Mouse (Mus musculus): Measurements from ENCODE around the gene 2010003K11Rik. TPM values are rescaled to one million over a fixed set of nuclear protein-coding genes. Genes with fewer than 3 reads are reported as not detected.

The 2010003K11Rik gene
- total and polyA plus RNA-seq, 3 experiments, result 0.70 TPM; not detected in 2

DNA sequence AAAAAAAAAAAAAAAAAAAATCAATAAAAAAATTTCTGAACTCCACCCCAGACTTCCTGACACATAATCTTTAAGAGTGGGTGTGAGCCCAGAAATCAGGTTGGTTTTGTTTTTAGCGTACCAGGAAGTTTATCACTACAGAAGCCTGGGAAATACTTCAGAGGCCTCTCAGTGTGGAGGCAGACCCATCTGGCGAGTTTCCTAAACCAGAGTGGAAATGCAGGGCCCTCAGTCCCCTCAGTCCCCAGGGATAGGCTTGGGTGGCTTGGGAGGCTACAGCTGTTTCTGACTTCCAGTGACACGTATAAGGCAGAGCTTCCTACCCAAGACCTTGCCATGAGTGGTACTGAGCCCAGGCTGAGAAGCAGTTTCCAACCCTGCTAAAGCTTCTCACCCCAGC, 9.4 kb upstream of the 2010003K11Rik start:
- 35% methylated on average over 3 of the region's 3 CpGs for WGBS
- H3K9ac ChIP-seq (ENCODE audit: low read depth, low read length), result no peak overlapping the region
- no peak overlapping the region for H3K4me3 ChIP-seq
- intact Hi-C loops (cut with DNase I), result no loop called here
- no peaks in the 10 kb centered on the region for H3K36me3 ChIP-seq (ENCODE audit: control insufficient read depth, insufficient read depth, low read length)
- no peak for DNase-seq
- H3K27me3 ChIP-seq (ENCODE audit: control insufficient read depth, insufficient read depth, low read length), result no peaks in the 10 kb centered on the region
- H3K27ac ChIP-seq, result no peak overlapping the region
- 0 out of 2 replicates have a peak, but pooled peaks cover 2% of the 10 kb centered on the region for H3K4me1 ChIP-seq (ENCODE audit: control insufficient read depth, insufficient read depth, low read length)
- no peaks in the 10 kb centered on the region for H3K79me2 ChIP-seq (replicated peaks; ENCODE audit: control insufficient read depth, insufficient read depth, low read length)
- TF ChIP-seq POLR2A (IDR thresholded peaks at IDR 0.05; ENCODE audit: insufficient read depth, low read depth, low read length) (no peak), CTCF (IDR thresholded peaks at IDR 0.05) (no peak)

DNA sequence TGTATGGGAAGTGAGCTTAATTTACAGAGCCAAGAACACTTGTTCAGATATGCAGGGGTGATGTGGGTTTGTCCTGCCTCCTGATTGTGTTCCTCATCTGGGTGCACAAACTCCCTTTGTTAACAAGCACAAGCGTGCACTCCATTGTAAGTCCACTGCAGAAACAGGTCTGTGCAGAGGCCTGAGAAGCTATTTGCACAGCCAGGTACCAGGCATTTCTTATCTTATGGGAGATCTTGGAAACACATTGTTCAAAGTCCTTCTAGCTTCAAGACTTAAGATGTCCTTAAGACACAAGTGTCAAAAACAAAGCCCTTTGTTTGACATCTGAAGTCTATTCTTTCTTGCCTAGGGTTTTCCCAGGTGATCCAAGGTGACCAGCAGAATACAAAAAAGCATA, 6.4 kb upstream of the 2010003K11Rik start:
- H3K27ac ChIP-seq, result no peak overlapping the region
- 84% methylated on average over 1 of the region's 1 CpGs for WGBS
- H3K4me3 ChIP-seq, result no peak overlapping the region
- intact Hi-C loops (cut with DNase I), result no loop called here
- H3K79me2 ChIP-seq (replicated peaks; ENCODE audit: control insufficient read depth, insufficient read depth, low read length), result no peaks in the 10 kb centered on the region
- no peaks in the 10 kb centered on the region for H3K27me3 ChIP-seq (ENCODE audit: control insufficient read depth, insufficient read depth, low read length)
- no peaks in the 10 kb centered on the region for H3K36me3 ChIP-seq (ENCODE audit: control insufficient read depth, insufficient read depth, low read length)
- H3K4me1 ChIP-seq (ENCODE audit: control insufficient read depth, insufficient read depth, low read length), result no peaks in the 10 kb centered on the region
- no peak for DNase-seq
- H3K9ac ChIP-seq (ENCODE audit: low read depth, low read length), result no peak overlapping the region
- TF ChIP-seq CTCF (IDR thresholded peaks at IDR 0.05) (no peak), EP300 (IDR thresholded peaks at IDR 0.05; ENCODE audit: insufficient read depth, low read depth, low read length) (no peak), POLR2A (IDR thresholded peaks at IDR 0.05; ENCODE audit: insufficient read depth, low read depth, low read length) (no peak)

DNA sequence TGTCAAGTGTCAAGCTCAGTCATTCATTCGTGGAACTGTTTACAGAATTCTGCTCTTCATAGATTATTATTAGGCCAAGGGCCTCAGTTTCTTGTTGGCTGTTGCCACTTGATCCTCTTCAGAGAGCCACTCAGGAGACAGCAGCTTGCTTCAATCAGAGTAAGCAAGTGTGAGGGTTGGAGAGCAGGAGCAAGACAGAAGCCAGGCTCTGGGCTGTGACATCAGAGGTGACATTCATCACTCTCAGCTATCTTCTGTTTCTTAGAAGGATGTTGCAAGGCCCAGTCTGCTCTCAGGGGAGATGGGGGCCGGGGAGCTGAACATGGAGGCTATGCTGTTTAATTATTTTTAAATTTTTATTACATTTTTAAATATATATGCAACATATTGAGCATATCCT, 4.3 kb upstream of the 2010003K11Rik start:
- Histone ChIP-seq H3K79me2 (replicated peaks; ENCODE audit: control insufficient read depth, insufficient read depth, low read length) (no peaks in the 10 kb centered on the region), H3K27me3 (ENCODE audit: control insufficient read depth, insufficient read depth, low read length) (no peaks in the 10 kb centered on the region), H3K27ac (no peak overlapping the region), H3K9ac (ENCODE audit: low read depth, low read length) (no peak overlapping the region), H3K36me3 (ENCODE audit: control insufficient read depth, insufficient read depth, low read length) (no peaks in the 10 kb centered on the region), H3K4me1 (ENCODE audit: control insufficient read depth, insufficient read depth, low read length) (no peaks in the 10 kb centered on the region), H3K4me3 (no peak overlapping the region)
- no peak for DNase-seq
- intact Hi-C loops (cut with DNase I), result no loop called here
- no peak for TF ChIP-seq POLR2A (IDR thresholded peaks at IDR 0.05; ENCODE audit: insufficient read depth, low read depth, low read length)
- TF ChIP-seq EP300 (IDR thresholded peaks at IDR 0.05; ENCODE audit: insufficient read depth, low read depth, low read length), result no peak
- no peak for TF ChIP-seq CTCF (IDR thresholded peaks at IDR 0.05)
- 75% methylated on average over 2 of the region's 2 CpGs for WGBS

DNA sequence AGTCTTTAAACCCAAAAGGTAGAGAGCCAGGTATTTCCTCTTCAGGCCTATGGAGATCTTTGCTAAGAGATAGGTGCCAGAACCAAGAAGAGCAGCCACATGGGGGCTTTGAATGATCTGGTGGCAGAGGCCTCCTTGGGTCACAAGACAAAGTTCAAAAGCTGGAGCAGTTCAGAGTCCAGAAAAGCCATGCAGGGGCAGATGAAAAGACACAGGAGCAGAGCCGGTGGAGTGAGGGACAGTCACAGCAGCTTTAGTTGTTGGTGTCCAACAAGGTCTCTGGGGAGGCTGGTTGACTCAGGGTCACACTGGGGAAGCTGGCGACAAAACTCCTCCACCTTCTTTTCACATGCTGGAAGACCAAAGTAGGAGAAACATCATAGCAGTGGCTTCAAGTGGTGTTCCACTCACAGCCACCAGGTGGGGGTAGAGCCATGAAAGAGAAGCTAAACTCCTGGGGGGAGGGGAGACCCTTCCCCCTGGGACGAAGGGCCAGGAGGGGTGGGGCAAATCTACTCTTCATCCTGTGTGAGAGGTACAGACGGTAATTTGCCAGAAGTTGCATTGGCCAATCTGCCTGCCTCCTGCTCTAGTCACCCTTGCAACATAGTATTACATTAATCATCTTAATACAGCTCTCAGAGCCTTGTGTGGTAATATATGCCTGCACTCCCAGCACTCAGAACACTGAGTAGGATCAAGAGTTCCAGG, 965 bp downstream of the 2010003K11Rik start:
- peaks cover 1% of the 10 kb centered on the region; the same call in 1 of the 2 replicates for H3K4me1 ChIP-seq (ENCODE audit: control insufficient read depth, insufficient read depth, low read length)
- H3K27ac ChIP-seq, result no peak overlapping the region
- no peak overlapping the region for H3K4me3 ChIP-seq
- no peak overlapping the region for H3K9ac ChIP-seq (ENCODE audit: low read depth, low read length)
- TF ChIP-seq EP300 (IDR thresholded peaks at IDR 0.05; ENCODE audit: insufficient read depth, low read depth, low read length) (peak; percentile 80; the same call in 1 of the 2 replicates), POLR2A (IDR thresholded peaks at IDR 0.05; ENCODE audit: insufficient read depth, low read depth, low read length) (no peak), CTCF (IDR thresholded peaks at IDR 0.05) (peak; percentile 90)
- no peaks in the 10 kb centered on the region for H3K36me3 ChIP-seq (ENCODE audit: control insufficient read depth, insufficient read depth, low read length)
- 3% methylated on average over 4 of the region's 4 CpGs for WGBS
- H3K79me2 ChIP-seq (replicated peaks; ENCODE audit: control insufficient read depth, insufficient read depth, low read length), result no peaks in the 10 kb centered on the region
- no peaks in the 10 kb centered on the region for H3K27me3 ChIP-seq (ENCODE audit: control insufficient read depth, insufficient read depth, low read length)
- intact Hi-C loops (cut with DNase I), result loop anchor here (2.0 to 5.0 kb wide), 3 partner anchors 80 to 245 kb away; partner anchors contain the start of gene Rce1
- peak; percentile 45 to 74 for DNase-seq

DNA sequence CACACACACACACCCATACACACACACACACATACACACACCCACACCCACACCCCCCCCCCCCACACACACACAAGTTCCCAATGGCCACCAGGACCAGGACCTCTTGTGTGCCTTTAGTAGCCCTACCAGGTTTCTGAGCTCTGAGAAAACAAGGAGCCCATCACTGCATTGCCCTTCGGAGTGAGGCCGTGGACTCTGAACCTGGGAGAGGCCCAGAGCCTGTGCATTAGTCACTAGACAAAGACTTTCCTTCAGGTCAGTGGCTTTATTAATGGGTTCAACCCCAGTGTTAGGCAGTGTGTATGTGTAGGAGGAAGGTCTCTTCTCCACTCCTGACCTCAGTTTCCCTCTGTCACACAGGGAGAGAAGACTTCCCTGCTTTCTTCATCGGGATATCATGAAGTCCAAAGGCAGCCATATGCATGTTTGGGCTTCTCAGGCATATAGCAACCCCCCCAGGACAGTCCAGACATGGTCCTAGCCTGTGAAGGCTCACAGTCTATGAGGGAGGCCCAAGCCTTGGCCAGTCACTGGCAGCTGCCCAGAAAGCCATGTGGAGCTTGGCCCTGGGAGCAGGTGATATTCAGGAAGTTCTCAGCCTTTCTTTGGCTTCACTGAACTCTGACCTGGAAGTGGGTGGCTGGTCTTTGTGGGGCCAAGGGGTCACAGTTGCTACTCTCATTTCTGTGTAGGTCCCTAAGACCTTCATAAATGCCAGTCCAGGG, 1.7 kb downstream of the 2010003K11Rik start:
- Histone ChIP-seq H3K27ac (no peak overlapping the region), H3K4me1 (ENCODE audit: control insufficient read depth, insufficient read depth, low read length) (peaks cover 1% of the 10 kb centered on the region; the same call in 1 of the 2 replicates), H3K9ac (ENCODE audit: low read depth, low read length) (no peak overlapping the region), H3K79me2 (replicated peaks; ENCODE audit: control insufficient read depth, insufficient read depth, low read length) (no peaks in the 10 kb centered on the region), H3K4me3 (no peak overlapping the region), H3K36me3 (ENCODE audit: control insufficient read depth, insufficient read depth, low read length) (no peaks in the 10 kb centered on the region), H3K27me3 (ENCODE audit: control insufficient read depth, insufficient read depth, low read length) (no peaks in the 10 kb centered on the region)
- no peak for TF ChIP-seq EP300 (IDR thresholded peaks at IDR 0.05; ENCODE audit: insufficient read depth, low read depth, low read length)
- TF ChIP-seq CTCF (IDR thresholded peaks at IDR 0.05), result no peak
- no peak for TF ChIP-seq POLR2A (IDR thresholded peaks at IDR 0.05; ENCODE audit: insufficient read depth, low read depth, low read length)
- 91% methylated on average over 3 of the region's 3 CpGs for WGBS
- intact Hi-C loops (cut with DNase I), result loop anchor here (2.0 to 5.0 kb wide), 3 partner anchors 81 to 246 kb away; partner anchors contain the start of gene Rce1
- no peak for DNase-seq

DNA sequence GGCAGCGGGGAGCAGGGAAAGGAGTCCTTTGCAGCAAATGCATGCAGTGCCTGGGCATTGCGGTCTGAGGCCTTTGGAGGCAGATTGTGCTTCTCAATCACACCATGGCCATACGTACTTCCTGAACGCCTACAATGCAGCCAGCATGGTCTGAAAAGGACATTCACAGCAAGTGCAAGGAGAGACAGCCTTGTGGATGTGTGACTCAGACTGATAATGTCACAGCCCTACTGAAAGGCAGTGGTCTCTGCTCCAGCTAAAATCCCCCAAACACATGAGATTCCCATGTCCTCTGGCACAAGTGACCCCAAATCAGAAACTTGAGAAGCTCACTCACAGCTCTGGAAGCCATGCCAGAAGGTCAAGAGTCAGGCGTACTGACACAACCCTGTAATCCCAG, 2.6 kb downstream of the 2010003K11Rik start:
- no peak overlapping the region for H3K4me3 ChIP-seq

More for the DNA sequence above, 2.6 kb downstream of the 2010003K11Rik start:
- Histone ChIP-seq H3K9ac (ENCODE audit: low read depth, low read length) (no peak overlapping the region), H3K36me3 (ENCODE audit: control insufficient read depth, insufficient read depth, low read length) (no peaks in the 10 kb centered on the region), H3K27ac (no peak overlapping the region), H3K4me1 (ENCODE audit: control insufficient read depth, insufficient read depth, low read length) (peaks cover 1% of the 10 kb centered on the region; the same call in 1 of the 2 replicates), H3K27me3 (ENCODE audit: control insufficient read depth, insufficient read depth, low read length) (no peaks in the 10 kb centered on the region), H3K79me2 (replicated peaks; ENCODE audit: control insufficient read depth, insufficient read depth, low read length) (no peaks in the 10 kb centered on the region)
- TF ChIP-seq POLR2A (IDR thresholded peaks at IDR 0.05; ENCODE audit: insufficient read depth, low read depth, low read length) (no peak), EP300 (IDR thresholded peaks at IDR 0.05; ENCODE audit: insufficient read depth, low read depth, low read length) (no peak), CTCF (IDR thresholded peaks at IDR 0.05) (no peak)
- no peak for DNase-seq
- 88% methylated on average over 5 of the region's 5 CpGs for WGBS
- intact Hi-C loops (cut with DNase I), result loop anchor here (2.0 to 5.0 kb wide), 3 partner anchors 81 to 247 kb away; partner anchors contain the start of gene Rce1

Data from heart, adult 2 months (tissue).